Mouse (Mus musculus): ENCODE measurements around the gene Dip2c. TPM values are rescaled to one million over a fixed set of nuclear protein-coding genes. Genes with fewer than 3 reads are reported as not detected.

The Dip2c gene
- polyA plus RNA-seq, 1 experiment = 3.1 TPM

DNA sequence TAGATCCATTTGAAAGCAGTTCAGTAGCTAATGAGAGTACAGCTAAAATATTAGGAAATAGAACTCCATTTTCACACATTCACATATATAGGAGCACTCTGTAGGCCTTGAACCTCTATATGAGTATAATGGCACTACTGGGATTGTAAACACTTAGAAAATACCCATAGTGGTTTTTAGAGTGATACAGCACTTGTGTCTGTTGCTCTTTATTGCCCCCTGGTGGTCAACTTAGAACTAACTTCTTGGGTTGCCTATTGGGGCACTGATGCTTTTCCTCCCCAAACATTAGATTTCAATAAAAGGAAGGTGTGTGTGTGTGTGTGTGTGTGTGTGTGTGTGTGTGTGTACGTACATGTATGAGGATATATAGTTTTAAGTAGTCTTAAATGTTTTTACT, 190.9 kb downstream of the Dip2c start:
- DNase-seq (ENCODE audit: low read depth, low spot score) = peak; percentile 38
- 25% methylated on average over 1 of the region's 1 CpGs for WGBS

DNA sequence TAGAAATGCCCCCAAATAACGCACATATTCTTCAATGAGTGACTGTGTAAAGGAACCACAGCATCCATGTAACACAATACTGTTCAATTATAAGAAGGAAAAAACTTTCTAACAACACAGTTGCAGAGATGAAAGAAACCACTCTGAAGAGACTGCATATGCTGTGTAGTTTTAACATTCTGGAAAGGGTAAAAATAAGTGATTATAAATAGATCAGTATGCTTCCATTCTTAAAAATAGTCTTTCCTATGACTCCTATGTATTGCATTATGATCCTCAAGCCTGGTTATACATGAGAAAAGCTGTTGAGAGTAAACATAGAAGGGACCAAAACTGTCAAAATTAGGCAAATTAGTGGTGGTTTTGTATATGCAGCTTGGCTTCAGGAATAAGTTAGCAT, 197.1 kb downstream of the Dip2c start:
- 91% methylated on average over 1 of the region's 1 CpGs for WGBS
- DNase-seq (ENCODE audit: low read depth, low spot score) = no peak

DNA sequence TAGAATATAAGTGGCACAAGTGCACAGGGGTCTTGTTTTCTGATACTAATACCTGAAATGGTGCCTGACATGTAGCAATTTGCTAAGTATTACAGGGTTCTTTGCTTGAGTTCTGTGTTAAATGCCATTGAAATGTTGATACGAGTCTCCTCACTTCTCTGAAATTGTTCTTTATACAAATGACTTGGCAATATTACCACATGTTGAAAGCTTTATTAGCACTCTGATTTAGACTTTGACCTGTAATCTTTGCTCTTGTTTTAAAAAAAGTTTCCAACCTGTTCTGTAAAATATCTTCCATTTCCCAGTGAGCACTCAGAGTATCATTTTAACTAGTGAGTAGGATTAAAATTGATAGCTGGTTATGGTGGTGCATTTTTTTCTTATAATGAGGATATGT, 205.4 kb downstream of the Dip2c start:
- 20% methylated on average over 1 of the region's 1 CpGs for WGBS
- no peak for DNase-seq (ENCODE audit: low read depth, low spot score)

DNA sequence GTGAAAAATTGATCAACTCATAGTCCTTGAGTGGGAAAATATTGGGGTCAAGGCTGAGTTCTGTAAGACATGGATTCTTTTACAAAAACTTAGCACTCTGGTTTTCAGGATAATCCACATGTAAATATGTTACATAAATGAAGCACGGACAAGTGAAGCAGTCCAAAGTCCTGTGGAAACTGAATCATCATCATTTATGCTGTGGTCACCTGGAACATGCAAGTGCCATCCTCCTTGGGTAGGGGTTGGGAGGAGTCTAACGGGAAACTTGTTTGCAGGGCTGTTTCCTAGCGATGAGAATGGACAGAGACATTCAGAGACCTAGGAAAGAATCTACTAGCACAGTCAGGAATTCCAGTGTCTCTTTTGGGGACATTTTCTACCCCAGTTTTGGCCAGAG, 213.4 kb downstream of the Dip2c start:
- WGBS = 42% methylated on average over 3 of the region's 3 CpGs
- no peak for DNase-seq (ENCODE audit: low read depth, low spot score)

DNA sequence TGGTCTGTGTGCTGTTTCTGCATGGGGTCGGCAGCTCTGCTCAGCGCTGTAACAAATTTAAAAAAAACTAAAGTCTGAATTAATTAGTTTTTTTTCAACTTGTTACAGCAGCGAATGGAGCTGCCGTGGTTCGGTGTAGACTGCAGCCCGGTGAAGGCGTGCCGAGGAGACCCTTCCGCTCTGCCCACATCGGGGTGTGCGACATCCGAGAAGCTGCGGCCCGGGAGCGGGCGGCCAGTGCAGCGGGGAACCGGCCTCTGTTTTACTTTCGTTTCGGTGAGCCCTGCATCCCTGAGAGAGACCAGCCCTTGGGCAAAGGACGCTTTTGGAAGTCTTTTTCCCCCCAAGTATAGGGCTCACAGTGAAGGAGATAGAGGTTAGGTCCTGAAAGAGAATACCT, 218.4 kb downstream of the Dip2c start:
- WGBS = 51% methylated on average over 21 of the region's 21 CpGs
- DNase-seq (ENCODE audit: low read depth, low spot score) = no peak

DNA sequence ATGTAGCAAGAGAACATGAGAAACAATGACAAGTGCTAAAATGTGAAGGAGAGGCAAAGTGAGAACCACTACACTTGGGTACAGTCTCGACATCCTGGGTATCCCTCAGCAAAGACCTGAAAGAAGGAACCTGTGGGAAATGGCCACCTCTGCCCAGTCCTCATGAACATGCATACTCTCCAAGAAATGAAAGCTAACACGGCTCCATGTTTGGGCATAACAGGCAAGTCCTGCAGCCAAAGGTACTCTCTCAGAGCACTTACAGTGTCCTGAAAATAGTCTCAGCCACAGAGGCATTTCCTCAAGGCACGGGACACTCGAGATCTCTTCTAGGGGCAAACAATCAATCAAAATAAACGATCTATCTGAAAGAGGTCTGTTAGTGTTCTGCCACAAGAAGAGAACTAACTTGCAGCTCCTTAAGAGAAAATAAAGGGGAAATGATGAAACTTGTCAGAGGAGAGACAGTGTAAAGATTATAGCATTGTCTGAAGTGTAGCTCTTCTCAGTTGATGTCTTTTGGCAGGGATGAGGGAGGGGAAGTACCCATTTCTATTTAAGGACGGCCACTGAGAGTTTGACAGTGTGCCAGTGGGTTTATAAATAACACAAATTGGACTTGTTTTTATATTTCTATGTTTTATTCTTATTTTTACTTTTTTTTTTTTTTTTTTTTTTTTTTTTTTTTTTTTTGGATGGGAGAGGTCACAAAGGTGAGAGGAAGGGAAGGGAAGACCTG, 228.0 kb downstream of the Dip2c start:
- WGBS = 56% methylated on average over 6 of the region's 6 CpGs
- DNase-seq (ENCODE audit: low read depth, low spot score) = no peak

DNA sequence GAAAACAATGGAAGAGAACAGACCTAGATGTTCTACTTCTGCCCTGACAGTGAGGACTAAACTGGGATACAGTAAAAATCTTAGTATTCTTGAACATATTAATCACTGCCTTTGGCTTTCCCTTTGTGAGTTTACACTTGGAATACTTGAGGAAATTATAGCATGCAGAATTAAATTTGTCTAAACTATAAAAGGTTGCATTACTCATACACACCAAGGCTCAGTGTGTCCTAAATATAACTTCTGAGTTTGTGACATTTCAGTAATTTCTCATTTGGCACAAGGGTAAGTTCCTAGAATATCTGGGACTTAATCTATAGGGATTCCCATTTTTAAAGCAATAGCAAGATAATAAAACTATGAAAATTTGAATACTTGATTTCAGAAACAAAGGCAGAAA, 262.2 kb downstream of the Dip2c start:
- no peak for DNase-seq (ENCODE audit: low read depth, low spot score)

DNA sequence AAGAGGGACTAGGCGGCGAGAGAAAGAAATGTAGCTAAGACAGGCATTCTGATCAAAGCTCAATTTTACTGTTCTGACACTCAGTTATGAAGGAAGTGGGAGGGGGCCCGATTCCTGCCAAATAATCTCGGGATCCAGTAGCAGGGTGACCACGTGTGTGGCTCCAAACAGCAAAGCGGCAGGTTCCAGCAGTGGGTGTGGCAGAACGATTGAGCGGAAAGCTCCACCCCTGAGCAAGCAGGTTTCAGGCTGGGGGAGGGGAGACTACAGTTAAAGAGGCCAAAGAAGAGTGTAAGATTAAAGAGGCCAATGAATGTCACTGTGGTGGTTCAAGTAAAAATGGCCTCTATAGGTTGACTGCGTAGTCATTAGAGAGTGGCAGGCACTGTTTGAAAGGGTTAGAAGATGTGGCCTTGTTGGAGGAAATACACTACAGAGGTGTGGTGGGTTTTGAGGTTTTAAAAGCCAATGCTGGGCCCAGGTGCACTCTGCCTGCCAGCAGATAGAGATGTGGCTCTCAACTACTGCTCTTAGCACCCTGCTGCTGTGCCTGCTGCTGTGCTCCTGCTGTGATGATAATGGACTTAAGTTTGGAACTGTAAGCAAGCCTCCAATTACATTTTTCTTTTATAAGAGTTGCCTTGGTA, 271.5 kb downstream of the Dip2c start:
- DNase-seq (ENCODE audit: low read depth, low spot score) = no peak
- 13% methylated on average over 9 of the region's 9 CpGs for WGBS

DNA sequence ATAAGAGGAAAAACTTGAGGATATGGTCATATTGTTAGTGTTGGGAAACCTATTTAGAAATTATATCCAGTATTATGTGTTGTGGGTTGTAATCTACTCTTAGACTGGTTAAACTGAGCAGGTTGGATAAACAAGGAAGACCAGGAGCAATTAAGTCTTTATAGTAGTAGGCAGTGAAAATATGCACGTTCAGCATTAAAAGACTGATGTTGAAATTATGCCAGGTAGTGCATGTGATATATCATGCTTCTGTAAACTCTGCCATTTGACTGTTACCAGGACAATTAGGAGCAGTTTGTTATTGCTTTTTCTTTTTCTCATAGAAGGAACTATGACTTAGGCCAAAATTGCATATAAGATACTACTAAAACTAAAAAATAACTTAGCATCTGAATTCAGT, 285.8 kb downstream of the Dip2c start:
- WGBS = 23% methylated on average over 1 of the region's 1 CpGs
- no peak for DNase-seq (ENCODE audit: low read depth, low spot score)

DNA sequence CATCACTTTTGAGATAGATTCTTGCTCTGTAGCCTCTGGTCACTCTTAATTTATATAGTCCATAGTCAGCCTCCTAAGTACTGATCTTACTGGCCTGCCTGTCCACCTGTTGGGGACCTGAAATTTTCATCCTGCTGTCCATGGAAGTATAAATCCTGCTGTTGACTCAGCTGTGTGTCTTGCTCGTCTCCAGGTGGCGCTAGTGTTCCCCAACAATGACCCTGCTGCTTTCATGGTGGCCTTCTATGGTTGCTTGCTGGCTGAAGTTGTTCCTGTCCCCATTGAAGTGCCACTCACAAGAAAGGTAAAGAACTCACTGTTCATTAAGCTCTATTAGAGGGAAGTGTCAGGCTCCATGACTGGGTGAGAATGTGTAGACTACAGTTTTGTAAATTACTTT, 286.6 kb downstream of the Dip2c start:
- WGBS = 30% methylated on average over 2 of the region's 2 CpGs
- no peak for DNase-seq (ENCODE audit: low read depth, low spot score)

DNA sequence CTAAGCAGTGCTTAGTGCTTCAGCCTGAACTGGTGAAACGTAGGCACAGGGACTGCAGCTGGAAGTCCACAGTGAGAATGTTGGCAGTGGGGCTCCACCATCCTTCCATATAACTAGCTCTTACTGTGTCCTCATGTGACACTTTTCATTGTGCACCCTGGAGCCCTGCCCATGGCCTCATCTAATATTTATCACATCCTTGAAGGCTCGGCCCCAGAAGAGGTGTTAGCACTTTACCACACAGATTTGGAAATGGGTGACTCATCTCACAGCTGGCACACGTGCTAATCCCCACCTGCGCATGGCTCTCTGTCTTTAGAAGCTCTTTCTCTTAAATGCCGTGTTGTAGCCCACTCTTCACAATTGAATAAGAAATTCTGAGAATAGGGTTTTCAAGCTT, 292.5 kb downstream of the Dip2c start:
- WGBS = 77% methylated on average over 5 of the region's 5 CpGs
- DNase-seq (ENCODE audit: low read depth, low spot score) = no peak

DNA sequence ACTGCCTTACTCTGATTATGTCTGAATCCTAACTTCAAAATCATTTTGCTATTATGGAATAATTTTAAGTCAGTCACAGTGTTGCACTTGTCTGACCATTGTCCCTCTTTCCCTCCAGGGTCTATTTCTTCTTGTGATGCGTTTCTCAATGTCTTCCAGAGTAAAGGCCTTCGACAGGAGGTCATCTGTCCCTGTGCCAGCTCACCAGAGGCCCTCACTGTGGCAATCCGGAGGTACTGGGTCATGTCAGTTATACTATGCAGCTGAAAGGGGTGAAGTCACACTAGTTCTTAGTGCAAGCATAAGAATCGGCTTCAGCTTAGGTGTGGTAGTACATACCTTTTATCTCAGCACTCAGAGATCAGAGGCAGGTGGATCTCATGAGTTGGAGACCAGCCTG, 300.4 kb downstream of the Dip2c start:
- 87% methylated on average over 4 of the region's 4 CpGs for WGBS
- DNase-seq (ENCODE audit: low read depth, low spot score) = no peak

DNA sequence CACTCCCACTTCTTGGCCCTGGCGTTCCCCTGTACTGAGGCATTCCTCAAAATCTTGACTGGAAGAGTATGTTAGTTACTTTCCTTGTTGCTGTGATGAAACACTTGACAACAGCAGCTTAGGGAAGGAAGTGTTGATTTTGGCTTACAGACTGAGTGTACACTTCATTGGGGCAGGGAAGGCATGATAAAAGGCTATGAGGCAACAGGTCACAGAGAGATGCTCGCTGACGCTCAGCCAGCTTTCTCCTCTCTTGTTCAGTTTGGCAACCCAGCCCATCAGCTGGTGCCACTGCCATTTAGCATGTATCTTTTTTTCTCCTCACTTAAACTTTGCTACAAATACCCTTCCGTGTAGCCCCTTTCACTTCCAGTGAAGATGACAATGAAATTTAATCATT, 302.1 kb downstream of the Dip2c start:
- 87% methylated on average over 4 of the region's 4 CpGs for WGBS
- DNase-seq (ENCODE audit: low read depth, low spot score) = no peak

DNA sequence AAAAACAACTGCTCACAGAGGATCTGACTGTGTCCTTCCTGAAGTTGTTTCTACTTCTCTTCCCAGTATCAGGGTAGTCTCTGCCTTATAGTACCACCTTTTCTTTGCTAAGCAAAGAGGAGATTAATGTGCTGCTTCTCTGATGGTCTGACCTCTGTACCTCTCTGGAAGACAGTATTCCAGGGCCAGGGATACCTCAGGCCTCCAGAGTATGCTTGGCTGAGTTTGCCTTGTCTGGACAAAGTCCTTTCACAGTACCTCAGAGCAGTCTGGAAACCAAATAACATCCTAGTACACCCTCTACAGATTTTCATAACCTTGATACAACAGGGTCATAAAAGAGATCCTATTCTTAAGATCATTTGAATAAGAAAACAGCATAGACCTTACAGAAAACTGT, 305.5 kb downstream of the Dip2c start:
- no peak for DNase-seq (ENCODE audit: low read depth, low spot score)

DNA sequence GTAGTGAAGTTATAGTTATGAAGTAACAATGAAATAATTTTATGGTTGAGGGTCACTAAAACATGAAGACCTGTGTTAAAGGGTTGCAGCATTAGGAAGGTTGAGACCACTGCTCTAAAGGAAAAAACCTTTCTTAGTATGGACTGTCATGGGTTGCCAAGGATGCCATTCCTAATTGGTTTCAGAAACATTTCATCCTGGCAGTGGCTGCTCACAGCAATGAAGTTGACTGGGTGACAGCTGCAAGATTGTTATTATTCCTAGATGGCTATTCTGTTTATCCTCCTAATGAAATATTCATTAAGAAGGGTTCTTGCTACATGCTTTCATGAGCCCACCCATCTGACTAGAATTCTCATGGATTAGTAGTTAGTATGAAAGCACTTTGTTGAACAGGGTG, 307.3 kb downstream of the Dip2c start:
- no peak for DNase-seq (ENCODE audit: low read depth, low spot score)

DNA sequence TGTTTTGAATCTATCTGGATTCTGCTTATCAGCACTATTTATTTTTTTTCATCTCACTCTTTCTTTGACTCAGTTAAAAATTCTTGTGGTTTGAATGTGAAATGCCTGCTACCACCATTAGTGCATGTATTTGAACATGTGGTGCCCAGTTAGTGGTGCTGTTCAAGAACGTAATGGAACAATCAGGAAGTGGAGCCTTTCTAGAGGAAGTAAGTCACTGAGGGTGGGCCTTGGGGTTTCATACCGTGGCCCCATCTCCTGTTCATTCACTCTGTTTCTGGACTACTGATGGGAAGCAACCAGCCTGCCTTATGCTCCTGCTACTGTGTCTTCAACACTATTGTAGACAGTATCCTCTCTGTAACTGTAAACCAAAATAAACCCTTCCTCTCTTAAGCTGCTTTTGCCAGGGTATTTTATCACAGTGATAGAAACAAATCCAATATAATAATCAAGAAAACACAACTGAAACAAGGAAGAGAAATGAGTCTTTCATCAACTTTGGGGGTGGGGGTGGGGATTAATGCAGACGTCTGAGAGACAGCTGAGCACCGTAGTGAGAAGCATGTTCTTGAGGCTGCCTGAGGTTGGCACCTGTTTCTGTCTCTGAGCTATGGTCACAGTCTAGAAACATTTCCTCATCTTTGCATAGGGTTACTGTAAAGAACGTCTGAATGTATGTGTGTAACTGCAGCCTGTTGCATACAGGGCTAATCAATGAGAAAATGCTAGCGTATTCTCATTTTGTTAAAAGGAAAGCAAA, 323.2 kb downstream of the Dip2c start:
- no peak for DNase-seq (ENCODE audit: low read depth, low spot score)
- 79% methylated on average over 6 of the region's 6 CpGs for WGBS

DNA sequence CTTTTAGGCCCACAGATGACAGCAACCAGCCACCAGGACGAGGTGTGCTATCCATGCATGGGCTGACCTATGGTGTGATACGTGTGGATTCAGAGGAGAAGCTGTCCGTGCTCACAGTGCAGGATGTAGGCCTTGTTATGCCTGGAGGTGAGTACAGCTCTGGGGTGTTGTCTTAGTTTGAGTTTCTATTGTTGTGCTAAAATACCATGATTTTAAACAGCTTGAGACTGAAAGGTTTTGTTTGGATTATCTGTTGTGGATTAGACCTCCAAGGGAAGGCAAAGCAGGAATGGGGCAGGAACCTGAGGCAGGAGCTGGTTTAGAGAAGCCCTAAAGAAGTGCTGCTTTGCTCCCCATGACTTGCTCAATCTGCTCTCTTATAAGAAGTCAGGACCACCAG, 325.0 kb downstream of the Dip2c start:
- 95% methylated on average over 3 of the region's 3 CpGs for WGBS
- DNase-seq (ENCODE audit: low read depth, low spot score) = no peak

DNA sequence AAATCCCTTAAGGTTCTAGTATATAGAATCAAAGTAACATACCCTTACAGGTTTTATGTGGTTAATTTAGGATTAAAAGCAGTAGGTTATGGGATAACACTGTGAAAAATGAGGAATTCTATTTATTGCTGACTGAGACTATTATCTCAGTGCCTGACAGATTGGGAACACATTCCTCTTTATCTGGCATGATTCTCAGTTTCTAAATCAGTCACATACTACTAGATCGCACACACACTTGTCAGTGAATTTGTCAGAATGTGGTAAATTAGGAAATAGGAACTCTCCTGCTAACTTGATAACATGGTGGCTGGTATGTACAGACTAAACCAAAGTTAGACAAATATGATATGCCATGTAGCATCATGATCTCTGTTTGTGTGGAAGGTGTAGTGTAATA, 334.9 kb downstream of the Dip2c start:
- no peak for DNase-seq (ENCODE audit: low read depth, low spot score)
- 78% methylated on average over 1 of the region's 1 CpGs for WGBS

DNA sequence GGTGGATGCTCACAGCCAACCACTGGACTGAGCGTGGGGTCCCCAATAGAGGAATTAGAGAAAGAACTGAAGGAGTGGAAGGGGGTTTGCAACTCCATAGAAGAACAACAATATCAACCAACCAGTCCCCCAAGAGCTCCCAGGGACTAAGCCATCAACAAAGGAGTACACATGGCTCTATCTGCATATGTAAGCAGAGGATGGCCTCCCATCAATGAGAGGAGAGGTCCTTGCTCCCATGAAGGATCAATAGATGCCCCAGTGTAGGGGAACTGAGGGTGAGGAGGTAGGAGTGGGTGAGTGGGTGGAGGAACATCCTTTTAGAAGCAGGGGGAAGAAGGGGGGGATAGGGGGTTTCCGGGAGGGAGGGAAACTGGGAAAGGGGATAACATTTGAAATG, 356.4 kb downstream of the Dip2c start:
- DNase-seq (ENCODE audit: low read depth, low spot score) = no peak
- 95% methylated on average over 2 of the region's 2 CpGs for WGBS

DNA sequence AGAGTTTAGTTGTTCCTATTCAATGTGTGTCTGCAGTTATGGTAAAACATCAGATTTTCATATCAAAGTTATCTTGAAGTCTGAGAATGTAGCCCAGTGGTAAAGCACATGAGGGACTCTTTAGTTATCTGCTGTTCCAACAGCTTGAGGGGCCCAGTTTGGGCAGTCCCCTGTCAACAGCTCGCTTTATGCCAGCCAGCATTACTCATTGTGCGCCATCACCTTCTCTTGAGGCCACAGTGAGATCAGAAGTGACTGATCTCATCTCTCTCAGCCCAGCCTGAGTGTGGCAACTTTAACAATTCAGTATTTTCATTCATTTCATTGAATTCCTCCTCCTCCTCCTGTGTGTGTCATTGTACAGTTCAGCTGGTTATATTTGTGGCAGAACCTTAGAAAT, 359.6 kb downstream of the Dip2c start:
- 97% methylated on average over 2 of the region's 2 CpGs for WGBS
- no peak for DNase-seq (ENCODE audit: low read depth, low spot score)

DNA sequence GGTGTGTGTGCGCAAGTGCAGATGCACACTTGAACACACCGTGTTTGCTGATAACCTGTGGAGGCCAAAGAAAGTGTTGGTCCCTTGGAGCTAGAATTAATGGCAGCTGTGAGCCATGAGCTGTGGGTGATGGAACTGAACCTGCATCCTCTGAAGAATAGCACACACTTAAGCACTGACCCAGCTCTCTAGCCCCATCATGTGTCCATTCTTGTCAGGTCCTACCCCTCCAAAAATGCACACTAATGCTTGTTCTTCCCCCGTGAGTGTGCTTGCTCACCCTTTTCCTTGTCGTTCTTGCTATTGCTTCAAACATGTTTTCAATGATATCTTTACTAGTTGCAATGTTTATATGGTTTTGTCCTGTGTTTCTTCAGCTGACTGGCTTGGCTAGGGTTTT, 360.2 kb downstream of the Dip2c start:
- WGBS = 57% methylated on average over 4 of the region's 4 CpGs

More for the DNA sequence above, 360.2 kb downstream of the Dip2c start:
- DNase-seq (ENCODE audit: low read depth, low spot score) = no peak

All from large intestine, adult 2 months (tissue).